Mouse (Mus musculus): ENCODE measurements around the gene Abhd10.

Abhd10 gene

DNA sequence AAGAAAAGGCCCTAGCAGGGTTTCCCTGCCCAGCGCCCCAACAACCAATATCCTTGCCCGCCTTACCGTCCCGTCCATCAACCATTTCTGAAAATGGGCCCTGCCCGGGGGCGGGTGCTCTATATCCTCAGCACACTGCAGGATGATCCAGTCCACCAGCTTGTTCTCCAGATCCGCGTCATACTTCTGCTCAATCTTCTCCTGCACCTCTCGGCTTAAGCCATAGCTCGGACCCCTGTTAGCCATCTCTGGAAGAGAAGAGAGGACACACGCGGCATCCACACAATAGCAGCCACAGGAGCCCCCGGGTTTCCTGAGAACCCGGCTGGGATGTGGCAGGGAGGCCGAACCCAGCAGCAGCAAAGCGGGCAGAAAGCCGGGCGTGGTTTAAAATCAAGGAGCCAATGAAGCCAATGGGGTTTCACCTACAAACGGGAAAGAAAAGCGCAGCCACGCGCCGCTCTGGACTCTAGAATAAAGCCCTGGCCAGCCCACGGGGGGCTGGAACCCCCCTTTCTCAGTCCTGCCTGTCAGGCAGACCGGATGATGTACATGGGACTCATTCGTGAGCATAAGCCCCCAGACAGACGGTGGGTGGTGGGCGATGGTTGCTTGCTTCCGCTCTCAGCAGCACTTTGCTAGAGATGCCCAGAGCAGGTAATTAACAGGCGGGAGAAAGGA, 18.6 kb downstream of the Abhd10 start, which contains the start of gene Tagln3:
TSS of gene Tagln3 (minus strand) at position 548 of the 681 bp plus-strand sequence.
- DNase-seq = peak; percentile 78 to 84

DNA sequence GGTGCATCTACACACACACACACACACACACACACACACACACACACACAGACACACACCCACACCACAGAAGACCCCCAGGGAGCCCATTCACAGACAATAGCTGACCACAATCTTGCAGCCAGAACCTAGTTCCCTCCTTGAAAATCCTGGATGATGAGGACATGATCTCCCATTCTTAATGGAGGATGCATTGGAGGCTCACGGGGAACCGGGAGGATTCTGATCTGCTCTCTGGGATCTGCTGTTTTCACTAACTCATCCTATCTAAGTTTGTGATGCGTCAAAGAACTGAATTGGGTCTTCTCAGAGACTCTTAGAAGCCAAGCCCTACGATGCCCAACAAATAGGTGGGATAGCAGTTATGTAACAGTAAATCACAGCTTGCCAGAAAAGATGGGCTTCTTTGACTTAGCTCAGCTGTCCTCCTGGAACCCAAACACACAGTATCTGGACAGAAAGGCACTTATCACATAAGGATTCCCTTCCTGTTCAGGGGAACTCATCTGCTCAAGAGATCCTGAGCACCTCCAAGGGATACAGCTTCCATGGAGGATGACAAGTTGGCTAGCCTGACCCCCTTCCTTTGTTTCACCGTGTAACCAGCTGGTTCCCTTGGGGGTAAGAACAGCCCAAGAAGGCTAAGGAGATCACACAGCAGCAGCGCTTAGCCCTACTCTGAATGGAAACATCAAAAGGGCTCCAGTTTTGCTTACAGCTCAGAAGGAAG, 19.4 kb downstream of the Abhd10 start:
- DNase-seq = peak; percentile 27 to 62

DNA sequence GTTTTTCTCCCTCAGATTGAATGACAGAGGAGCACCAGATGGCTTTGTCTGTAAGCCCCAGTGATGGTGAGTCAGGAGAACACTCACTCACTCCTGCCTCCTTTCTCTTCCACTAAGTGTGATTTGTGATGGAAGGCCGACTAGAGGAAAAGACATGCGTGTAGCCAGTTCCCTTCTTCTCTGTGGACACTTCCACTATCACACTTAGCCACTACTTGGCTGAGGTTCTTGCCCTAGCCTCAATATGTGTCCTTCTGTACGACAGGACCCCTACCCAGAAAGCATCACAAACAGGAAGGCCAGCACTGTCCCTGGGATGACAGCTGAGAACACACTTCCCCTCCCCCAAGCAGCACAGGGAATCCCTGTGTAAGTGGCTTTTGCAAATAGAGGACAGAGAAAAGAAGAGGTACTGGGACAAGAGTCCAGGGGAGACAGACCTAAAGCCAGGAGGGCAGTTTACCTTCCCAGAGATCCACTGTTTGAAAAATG, 20.2 kb downstream of the Abhd10 start:
- DNase-seq = peak; percentile 42 to 63

DNA sequence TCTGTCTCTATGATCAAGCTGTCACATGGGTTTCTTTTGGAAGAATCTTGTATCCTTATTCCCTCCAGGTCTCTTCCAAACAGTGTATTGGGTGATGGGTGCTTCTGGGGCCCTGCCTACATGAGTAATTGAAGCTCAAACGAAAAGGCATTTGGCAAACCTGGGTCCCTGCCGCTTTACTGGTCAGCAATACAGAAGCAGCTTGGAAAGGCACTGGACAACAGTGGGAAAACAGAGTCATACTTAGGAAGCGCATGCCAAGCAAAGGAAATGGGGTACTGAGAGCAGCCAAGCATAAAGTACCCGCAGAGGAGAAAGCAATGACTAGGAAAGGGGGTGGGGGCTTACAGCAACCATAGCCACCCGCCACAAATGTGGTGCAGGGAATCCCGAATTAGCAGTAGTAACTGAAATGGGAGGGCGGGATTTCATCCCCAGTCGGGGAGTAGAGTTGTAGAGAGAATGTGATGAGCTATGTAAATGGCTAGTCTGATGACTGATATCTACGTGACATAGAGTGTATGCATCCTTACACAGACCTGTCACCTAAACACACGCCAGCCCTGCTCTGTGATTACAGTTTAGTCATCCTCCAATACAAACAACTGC, 22.6 kb downstream of the Abhd10 start:
- peak; percentile 45 to 53 for DNase-seq

DNA sequence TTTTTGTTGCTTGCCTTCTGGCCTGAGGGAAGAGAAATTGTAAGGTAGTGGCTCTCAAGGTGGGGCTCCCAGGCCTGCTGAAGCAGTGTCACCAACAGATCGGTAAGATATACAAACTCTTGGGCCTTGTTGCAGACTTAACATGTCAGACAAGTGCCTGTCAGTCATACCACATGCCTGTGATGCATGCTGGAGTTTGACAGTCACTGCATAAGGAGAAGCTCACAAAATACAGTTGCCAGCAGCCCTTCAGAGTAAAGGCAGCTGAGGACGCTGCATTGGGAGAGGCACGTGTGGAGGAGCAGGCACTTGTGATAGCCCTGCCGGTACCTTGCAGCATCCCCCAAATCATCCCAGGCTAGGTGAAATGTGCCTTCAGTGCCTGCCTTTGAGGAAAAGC, 24.5 kb downstream of the Abhd10 start:
- DNase-seq = no peak

DNA sequence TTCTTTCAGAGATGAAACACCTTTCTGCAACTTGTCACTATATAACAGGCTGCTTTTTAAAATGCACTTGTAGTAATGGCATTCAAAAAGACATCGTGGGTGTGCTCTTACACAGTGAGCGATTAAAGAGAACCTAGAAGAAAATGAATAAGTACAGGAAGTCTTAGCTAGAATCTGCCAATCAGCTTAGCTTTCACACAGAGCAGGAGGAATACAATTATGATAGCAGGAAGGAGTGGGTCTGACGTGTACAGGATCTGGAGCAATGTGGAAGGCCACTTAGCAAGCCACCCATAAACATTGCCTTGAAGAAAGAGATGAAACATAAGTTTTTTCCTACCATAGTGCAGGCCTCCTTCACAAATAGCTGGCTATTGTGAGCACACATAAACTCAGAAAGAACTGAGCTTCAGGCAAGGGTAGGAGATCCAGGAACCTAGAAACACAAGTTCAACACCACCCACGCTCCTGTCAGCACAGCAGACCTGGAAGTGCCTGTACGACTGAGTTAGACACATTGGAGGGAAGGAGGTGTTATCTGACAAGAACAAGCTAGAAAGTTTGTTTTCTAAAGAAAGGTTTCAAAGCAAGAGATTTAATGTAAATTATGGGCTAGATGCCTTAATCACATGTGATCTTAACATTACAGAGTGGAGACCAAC, 28.1 kb downstream of the Abhd10 start:
- DNase-seq = no peak

DNA sequence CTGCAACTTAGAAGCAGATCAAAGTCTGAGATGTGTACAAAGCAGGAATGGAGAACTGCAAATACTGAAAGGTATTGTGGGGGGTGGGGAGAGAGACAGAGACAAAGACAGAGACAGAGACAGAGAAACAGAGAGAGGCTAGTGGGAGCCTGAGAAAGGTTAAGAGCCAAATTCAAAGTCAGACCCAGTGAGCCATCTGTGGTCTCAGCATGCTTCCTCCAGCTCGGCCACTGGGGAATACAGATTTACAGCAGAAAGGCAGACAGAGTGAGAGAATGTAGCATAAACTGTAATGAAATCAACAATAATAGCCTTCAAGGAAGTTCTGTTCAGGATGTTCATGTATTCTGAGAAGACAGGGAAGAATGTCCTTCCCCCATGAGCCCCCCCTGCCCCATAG, 28.9 kb downstream of the Abhd10 start:
- DNase-seq = peak in 1 of 2 experiments; percentile 29

DNA sequence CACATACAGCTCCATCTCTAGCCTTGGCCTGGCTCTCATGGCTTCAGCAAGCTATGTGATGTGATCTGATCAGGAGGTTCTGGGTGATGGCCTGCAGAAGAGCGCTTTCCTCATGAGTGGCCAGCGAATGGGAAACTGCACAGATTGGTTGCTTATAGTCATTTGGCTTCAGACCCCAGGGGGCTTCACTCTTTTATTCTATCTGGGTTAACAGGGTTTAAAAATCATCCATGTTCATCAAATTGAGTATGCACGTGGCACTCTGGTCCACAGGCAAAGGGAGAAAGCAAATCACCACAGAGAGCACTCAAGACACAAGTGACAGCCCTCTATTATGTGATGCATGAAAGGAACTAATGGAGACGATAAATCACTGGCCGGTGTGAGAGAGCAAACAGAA, 29.5 kb downstream of the Abhd10 start:
- no peak for DNase-seq

DNA sequence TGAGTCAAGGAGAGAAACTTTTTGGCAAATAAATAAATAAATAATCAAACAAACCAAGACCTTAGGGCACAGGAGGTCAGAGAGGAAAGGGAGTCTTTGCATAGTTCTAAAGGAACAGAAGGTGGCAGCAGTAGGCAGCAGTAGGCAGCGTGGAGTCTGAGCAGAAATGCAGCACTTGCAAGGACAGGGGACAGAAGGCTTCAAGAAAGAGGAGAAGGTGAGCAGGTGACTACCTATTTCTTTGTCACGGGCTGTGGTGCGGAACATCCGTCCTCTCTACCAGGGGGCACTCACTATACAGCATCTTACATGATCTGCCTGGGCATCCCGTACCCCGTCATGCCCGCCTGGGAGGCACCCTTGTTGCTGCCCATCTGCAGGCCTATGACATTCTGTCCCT, 31.5 kb downstream of the Abhd10 start:
- DNase-seq = peak; percentile 28 to 34

DNA sequence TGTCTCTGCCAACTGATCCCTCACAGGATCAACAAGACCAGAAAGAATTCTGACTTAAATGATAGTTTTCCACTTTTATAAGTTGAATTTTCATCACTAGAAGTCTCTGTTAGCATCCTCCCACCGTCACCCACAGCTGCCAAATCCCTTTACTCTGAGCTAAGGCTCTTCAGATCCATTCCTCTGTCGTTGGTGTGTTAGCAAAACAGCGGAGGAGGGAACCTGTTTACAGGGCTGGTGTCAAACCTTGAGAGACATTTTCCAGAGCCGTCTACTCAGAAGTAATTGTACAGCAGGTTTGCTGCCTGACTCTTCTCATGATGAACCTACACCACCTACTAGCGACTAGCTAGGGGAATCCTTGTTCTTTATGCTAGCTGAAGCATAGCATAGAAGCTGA, 43.5 kb downstream of the Abhd10 start:
- no peak for DNase-seq

DNA sequence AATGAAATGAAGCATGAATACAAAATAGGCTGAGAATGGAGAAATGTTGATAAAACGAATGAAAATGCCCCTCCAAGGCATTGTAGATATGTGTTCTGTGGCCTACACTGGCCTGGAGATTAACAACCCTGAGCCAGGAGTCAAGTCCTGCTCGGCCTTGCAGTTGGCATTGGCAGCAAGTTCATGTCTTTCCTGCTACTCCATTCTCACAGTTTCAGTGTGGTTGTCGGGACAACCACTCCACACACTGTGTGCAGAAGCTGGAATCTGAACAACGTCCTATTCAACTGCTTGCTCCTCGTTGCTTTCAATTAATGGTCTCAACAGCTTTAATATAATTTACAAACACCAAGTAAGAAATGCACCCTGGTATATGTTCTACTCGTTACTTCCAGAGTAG, 44.8 kb downstream of the Abhd10 start:
- no peak for DNase-seq

DNA sequence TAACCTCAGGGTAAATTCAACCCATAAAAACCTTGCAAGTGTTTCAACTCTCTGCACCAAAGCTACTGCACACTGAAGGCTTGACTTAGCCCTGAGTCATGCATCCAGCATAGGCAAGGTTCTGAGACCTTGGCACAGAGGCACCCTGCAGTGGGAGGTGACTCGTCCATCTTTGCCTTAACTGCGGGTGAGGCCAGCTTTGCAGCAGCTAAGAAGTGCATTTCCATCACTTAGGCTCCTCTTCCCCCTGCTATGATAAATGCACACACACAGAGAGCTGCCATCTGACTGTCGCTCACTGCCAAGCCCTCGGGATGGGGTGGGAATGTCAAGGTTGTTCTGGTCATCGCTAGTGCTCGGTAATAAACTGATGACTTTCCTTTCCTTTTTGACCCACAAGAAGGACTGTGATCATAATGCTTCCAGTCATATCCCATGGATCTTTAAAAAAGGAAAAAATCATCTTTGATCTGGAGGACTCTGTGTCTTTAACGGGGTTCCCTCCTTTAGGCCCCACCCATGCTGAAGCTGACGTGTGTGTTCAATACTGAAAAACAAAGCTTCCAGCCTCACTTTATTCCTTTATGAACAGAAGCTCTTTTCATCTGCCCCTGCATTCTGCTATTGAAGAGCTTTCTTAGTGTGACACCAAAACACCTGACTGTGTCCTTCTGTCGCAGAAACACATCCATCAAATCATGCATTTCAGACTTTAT, 47.2 kb downstream of the Abhd10 start:
- DNase-seq = peak; percentile 30 to 47

DNA sequence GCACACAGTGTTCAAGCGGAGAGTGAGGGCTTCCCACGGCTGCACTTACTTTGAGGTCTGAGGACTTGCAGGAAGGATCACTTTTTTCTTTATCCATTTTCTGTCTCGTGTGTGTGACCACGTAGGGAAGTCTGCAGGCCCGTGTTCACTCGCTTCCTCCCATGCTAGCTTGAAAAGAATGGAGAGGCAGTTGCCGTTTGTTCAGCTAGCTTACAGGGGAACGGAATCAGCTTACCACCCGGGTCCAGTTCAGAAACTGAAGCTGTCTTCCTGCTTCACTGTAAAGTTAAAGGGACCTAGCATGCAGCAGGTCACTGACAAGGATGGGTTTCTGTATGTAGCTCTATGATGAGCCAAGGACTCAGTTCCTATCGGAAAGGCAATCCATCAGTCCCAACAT, 49.2 kb downstream of the Abhd10 start, which contains the start of gene Tmprss7:
TSS of gene Tmprss7 (minus strand) at position 101 of the 400 bp plus-strand sequence.
- DNase-seq = no peak

DNA sequence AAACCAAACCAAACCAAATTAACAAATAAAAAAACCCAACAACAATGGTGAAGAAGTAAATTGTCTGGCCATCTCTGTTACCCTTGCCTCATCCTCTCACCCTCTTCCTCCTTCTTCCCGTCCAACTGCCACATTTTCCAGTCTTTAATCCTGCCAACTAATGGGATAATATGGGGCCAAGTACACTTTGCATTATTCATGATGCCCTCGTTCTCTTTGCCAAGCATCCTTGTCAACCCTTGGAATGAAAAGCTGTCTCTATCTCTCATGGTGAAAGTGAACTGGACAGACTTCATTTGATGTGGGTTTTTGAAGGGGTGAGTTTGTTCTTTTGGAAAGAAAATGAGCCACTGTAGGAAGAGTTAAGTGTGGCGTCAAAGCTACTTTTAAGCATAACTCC, 49.9 kb downstream of the Abhd10 start:
- DNase-seq = no peak

DNA sequence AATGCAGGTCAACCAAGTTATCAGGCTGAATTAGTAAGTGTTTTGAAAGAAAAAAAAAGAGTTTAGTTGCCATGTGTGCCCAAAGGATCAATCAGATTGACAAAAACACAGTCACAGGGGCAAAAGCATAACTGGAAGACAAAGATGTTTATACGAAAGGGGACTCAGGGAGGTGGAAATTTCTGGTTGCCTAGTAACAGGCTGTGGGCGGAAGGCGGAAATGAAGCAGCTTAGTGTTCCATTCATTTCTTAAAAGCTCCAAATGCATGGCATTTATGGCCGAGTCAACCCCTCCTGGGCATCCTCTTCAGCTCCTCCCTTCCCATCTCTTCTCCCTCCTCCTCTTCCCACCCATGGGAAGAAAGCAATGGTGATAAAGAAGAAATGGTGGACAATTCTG, 52.6 kb downstream of the Abhd10 start:
- no peak for DNase-seq

DNA sequence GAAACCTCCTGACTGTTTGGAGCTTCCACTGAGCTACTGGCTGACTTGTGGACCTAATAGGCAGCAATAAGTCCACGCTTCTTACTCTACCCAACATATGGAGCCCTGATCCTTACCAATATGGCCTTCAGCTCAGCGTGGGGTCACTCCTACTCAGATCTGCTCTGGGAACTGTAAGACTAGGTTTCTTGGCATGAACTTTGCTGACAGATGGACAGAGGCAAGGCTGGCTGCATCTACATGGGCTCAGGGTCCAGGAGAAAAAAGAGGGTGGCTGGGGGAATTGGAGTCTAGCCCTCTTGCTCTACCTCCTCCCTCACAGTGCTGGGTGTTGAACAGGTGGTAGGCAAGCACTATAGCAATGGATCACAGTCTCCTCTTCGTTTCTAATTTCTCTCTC, 55.9 kb downstream of the Abhd10 start:
- DNase-seq = peak; percentile 66 to 68

DNA sequence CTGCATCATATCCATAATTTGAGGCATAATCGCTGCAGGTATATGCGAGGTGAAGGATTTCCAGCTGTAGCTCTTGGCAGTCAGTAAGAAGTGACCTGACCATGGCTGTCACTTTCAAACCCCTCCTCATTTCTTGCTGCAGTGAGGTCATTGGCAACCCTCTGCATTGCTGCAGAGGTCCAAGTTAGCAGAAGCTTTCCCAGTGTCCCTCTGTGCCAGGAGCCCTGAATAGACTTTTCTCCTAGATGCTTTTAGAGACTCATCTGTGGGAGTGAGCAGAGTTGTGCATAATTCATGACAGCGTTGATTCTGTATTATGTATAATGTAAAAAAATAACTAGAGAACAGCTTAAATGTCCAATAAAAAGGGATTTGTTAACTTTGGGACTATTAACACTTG, 57.5 kb downstream of the Abhd10 start:
- DNase-seq = no peak

DNA sequence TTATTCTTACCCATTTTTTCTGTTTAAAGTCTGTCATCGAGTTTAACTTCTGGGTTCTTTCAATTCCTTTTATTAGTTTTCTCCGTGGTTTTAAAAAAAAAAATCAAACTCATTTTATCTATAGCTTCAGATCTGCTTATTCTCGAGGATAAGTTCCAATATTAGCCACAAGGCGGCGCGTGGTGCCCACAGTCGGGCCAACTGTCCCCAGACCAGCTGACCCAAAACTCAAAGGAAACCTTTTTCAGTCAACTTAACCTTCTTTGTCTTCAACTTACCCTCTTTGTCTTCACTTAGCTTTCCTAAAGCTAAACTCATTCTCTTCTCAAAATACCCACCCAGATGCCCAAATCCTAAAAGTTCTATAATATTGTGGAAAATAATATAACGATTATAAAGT, 57.9 kb downstream of the Abhd10 start:
- DNase-seq = peak; percentile 81 to 91

Measured in cerebellum, postnatal 36 days (tissue).